Mouse (Mus musculus): ENCODE measurements around the gene Prr12.
A peak's percentile ranks its signal among the peaks of the same experiment; 100 is the strongest.
"Not testable (repeated sequence)": the region's sequence is repeated elsewhere in the genome, so short reads cannot be mapped to it uniquely, and the experiment has no call there.

Prr12 gene

DNA sequence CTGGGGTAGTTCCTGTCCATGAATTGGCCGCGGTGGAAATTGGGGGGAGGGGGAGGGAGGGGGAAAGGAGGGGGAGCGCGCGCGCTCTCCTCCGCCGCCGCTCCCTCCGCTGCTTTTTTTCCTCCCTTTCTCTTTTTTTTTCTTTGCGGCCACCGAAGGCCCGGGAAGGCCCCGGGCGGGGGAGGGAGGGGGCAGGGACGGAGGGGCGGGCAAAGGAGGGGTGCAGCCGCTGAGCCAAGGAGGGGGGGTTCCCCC, at the start of gene Prr12:
Gene Prr12, minus strand, starts transcription at position 20 of the 255 bp plus-strand sequence.
- DNase-seq = no peak

- DNase-seq = no peak
These were observed 49.8 kb upstream of the Prr12 start for GRCm38 (mm10) chr7:45102441-45102840.

GRCm38 (mm10) chr7:45100046-45100445, 47.4 kb upstream of the Prr12 start:
- no peak for DNase-seq

GRCm38 (mm10) chr7:45098541-45099240, 46.0 kb upstream of the Prr12 start:
- DNase-seq = peak in 1 of 2 experiments; percentile 44

GRCm38 (mm10) chr7:45097479-45097878, 44.8 kb upstream of the Prr12 start:
- peak; percentile 47 to 54 for DNase-seq

DNA sequence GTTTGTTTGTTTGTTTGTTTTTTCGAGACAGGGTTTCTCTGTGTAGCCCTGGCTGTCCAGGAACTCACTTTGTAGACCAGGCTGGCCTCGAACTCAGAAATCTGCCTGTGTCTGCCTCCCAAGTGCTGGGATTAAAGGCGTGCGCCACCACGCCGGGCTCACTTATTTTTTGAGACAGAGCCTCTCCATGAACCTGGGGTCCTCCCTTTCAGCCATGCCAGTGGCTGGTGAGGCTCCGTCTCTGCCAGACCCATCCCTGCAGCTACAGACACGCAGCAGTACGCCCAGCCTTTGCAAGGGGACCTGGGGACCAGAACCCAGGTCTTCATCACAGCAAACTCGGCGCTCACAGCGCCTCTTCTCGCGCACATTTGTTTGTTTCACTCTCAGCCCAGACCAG, 43.3 kb upstream of the Prr12 start:
- DNase-seq = not testable (repeated sequence)

- peak in 1 of 2 experiments; percentile 38 for DNase-seq
These were observed 42.7 kb upstream of the Prr12 start for GRCm38 (mm10) chr7:45095367-45095766.

GRCm38 (mm10) chr7:45094121-45094520, 41.4 kb upstream of the Prr12 start:
- no peak for DNase-seq

- no peak for DNase-seq
These were observed 40.8 kb upstream of the Prr12 start for GRCm38 (mm10) chr7:45093516-45093905.

GRCm38 (mm10) chr7:45092828-45093515, 40.3 kb upstream of the Prr12 start:
- no peak for DNase-seq

DNA sequence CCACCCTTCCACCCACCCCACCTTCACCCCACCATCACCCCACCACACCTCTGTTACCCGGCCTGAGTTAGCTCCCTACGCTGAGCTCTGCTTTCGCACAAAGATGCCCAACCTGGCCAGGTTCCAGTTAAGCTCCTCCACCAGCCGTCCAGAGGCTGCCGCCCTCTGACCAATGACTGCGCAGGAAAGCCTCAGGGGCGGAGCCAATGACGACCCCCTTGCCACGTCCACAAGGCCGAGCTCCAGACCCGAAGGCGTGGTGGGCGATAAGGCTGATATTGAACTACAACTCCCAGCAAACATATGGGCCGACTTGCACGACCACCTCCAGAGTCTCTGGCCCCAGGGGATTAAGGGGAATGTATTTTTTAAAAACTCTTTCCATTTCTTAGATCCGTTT, 39.4 kb upstream of the Prr12 start, which contains the start of gene Rcn3:
Gene Rcn3, minus strand, starts transcription at position 174 of the 400 bp plus-strand sequence.
- peak; percentile 92 to 96 for DNase-seq

GRCm38 (mm10) chr7:45091001-45091990, 38.6 kb upstream of the Prr12 start:
- DNase-seq = peak; percentile 62 to 70

DNA sequence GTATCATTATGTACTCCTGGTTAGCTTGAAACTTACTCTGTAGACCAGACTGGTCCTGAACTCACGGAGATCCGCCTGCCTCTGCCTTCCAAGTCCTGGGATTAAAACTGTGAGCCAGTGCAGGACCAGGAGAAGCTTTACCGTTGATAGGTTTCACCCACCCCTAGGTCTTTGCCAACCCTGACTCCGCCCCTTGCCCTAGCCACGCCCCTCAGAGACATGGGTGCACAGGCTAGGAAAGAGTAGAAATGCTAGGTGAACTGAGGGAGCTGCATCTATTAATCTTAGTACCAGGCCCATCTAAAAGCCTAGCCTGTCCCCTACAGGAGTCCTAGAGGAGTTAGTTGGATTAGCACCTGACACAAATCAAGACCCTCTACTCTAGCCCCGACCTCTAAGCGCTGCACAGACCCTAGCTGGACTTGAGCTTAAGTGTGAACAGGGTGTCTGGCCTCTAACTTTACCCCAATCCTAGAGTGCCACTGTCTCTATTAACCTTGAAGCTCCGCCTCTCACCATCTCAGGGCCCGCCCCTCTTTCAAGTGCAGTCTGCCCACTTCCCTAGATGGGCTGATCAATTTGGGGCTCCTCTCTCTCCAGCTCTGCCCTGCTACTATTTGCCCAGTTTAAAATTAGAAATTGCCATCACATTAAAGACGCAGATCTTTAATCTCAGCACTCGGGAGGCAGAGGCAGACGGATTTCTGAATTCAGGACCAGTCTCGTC, 37.7 kb upstream of the Prr12 start:
- no peak for DNase-seq

DNA sequence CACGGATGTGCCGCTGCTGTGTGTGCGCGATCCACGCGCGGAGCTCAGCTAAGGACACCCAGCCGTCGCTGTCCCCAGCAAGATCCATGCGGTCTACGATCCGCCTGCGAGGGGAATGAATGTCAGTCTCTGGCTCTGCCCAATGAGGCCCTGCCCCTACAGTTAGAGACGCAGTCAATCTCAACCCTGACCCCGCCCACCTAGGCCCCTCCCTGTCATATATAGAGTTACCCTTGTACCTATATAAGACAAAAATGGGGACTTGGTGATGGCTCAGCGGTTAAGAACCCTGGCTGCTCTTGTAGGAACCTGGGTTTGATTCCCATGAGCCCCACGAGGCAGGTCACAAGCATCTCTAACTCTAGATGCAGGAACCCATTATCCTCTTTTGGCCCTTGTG, 35.9 kb upstream of the Prr12 start:
- DNase-seq = no peak

- no peak for DNase-seq
These were observed 33.4 kb upstream of the Prr12 start for GRCm38 (mm10) chr7:45086084-45086483.

DNA sequence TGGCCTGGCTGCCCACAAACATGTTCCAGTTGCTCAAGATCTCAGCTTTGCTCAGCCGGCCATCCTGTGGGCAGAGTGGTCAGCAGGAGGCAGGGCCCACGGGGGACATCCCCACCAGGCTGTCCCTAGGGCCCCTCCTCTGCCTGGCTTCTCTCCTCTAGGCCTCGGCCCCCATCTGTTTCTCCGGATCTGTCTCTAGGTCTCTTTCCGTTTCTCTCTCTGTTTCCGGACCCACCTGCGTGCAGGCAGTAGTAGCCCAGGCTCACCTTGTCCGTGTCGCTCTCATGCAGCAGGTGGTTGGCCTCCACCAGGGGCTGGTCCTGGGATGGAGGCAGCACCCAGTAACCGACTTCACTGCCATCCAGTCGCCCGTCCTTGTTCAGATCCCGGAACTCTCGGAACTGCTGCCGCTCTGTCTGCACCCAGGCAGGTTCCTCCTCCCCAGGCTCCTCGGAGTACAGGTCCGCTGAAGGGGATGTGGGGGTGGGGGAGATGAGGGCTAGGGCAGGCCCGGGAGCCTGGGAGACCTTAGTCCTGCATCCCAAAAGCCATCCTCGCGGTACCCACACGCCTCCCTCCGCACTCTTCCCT, 30.7 kb upstream of the Prr12 start:
- no peak for DNase-seq

- peak; percentile 82 to 85 for DNase-seq
These were observed 30.0 kb upstream of the Prr12 start for GRCm38 (mm10) chr7:45082401-45083299.

DNA sequence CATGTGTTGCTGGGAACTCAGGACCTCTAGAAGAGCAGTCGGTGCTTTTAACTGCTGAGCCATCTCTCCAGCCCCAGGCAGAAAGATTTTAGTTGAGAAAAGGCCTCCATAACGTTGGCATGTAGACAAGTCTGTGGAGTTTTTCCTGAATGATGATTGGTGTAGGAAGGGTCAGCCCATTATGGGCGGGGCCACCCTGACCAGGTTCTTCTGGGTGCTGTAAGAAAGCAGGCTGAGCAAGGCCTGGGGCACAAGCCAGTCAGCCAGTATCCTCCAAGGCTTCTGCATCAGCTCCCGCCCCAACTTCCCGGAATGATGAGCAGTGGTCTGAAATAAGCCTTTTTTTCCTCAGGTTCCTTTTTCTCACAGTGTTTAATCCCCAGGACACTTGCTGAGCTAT, 28.3 kb upstream of the Prr12 start:
- DNase-seq = no peak

- peak; percentile 89 to 94 for DNase-seq
These were observed 27.2 kb upstream of the Prr12 start for GRCm38 (mm10) chr7:45079856-45080255.

DNA sequence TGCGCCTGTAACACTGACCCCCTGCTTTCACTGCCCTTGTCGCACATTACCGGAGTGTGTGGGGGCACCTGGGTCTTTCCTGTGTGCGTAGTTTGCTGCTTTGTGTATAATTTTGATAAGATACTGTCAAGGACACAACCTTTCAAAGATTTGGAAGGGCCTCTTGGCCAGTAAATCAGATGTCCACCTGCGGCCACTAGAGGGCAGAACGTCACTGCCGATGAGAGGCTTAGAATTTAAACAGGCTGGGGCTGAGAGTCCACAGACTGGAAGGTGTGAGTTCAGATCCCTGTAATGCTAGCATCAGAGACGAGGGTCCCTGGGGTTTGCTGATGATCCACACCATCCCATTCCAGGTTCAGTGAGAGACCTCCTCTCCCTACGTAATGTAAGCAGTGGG, 25.8 kb upstream of the Prr12 start:
- peak; percentile 73 to 83 for DNase-seq

DNA sequence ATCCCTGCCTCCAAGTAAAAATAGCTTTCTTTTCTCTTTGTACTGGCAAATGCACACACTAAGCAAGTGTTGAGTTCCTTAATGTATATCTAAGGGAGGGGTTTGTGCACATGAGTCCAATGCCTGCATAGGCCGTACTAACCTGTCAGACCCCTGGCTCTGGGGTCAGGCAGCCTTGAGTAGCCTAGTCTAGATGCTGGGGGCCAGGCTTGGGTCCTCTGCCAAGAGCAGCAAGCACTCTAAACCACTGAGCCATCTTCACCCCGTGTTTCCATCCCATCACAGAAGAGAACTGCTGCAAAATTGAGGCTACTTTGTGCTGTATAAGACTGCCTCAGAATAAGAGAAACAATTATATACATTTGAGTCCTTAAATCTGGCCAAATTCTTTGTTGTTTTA, 25.1 kb upstream of the Prr12 start:
- DNase-seq = no peak

Measured in lung, postnatal 4 days (tissue).